Mouse (Mus musculus): Measurements from ENCODE around the gene Gm17949.

Gene Gm17949

DNA sequence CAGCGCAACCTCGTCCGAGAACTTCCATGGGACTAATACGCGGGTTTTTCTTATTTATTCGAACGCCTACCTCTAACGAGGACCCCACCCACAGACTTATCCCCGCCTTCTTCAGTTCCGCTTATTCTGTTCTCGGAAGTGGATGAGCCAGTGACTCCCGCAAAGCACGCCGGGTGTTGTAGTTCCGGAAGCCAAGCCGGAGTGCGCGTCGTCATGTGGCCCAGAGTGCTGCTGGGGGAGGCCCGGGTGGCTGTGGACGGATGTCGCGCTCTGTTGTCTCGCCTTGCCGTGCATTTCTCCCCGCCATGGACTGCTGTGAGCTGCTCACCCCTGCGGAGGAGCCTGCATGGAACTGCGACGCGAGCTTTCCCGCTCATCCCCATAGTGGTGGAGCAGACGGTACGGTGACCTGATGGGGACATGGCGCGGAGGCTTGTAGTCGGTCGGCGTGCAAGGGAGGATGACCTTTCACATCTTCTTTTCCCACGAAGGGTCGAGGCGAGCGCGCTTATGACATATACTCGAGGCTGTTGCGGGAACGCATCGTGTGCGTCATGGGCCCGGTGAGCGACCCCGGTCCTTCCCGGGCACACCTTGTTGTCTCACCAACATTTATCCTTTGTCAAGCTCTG is 21.0 kb upstream of the Gm17949 start, which contains the start of gene Clpp:
Gene Clpp, plus strand, starts transcription at position 191 of the 632 bp plus-strand sequence.
- DNase-seq (ENCODE audit: low spot score in 2 of 2): peak; percentile 87 to 98

DNA sequence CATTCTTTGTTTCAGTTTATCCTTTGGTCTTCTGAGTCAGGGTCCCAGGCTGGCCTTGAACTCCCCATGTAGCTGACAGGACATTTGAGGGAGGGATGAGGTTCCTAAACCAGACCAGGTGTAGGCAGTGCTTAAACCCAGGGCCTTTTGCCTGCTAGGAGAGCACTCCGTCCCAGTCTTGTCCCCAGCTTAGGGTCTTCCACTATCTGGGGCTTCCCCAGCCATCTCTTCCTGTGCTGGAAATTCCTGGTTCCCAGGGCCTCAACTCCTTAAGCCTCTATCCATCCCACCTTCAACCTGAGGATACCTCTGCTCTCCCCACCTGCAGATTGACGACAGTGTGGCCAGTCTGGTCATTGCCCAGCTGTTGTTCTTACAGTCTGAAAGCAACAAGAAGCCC is 20.3 kb upstream of the Gm17949 start:
- DNase-seq (ENCODE audit: low spot score in 2 of 2): peak in 1 of 2 experiments; percentile 12

DNA sequence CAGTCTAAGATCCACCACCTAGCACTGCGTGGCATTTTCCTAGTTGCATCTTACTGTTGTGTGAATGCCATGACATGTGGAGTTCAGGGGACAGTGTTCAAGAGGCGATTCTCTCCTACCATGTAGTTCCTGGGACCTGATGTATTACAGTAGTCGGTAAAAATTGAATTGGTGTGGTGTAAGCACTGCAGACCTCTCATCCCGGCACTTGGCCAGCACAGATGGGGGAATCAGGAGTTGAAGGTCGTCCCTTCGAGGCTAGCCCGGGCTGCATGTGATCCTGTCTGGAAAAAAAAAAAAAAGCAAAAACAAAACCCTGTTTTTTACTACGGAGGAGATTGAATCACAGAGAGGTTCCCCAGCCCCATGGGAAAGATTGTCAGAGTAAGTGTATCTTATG is 16.2 kb upstream of the Gm17949 start:
- DNase-seq (ENCODE audit: low spot score in 2 of 2): no peak

DNA sequence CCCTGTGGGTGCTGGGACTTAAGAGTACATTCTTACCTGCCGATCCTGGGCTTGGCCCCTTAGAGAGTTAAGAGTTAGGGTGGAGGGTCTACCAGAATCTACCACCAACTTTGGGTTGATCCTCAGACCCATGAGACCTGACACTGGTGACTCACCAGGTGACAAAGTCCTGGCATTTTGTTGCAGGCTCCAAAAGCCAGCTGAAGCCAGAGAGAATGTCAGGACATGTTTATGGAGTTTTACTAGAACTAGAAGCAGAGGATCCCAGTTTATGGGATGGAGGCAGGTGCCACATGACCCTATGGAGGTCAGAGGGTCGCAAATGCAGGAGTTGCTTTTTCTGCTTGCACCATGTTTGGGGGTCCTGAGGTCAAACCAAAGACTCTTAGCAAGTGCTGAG is 14.8 kb upstream of the Gm17949 start:
- DNase-seq (ENCODE audit: low spot score in 2 of 2): no peak

DNA sequence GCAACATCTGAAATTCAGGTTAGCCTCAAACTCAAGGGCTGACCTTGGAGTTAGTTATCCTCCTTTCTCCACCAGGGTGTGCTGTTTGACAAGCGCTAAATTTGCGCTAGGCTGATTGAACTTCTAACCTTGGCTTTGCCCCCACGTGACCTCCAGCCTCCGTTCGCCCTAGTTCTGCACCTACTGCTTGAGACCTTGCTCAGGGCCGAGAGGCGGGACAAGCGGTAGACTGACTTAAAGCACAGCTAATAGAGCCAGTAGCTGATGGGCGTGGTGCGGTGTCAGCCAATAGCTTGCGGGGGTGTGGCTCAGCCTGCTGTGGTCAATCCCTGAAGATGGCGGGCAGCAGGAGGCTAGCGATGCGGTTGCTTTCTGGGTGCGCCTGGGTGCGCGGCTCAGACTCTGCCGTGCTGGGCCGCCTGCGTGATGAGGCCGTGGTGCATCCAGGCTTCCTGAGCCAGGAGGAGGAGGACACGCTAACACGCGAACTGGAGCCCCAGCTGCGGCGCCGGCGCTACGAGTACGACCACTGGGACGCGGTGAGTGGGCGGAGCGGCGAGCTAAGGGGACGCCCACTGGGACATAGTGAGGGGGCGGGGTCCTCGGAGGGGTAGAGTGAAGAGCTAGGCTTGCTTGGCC is 14.1 kb upstream of the Gm17949 start, which contains the start of gene Alkbh7:
Gene Alkbh7, plus strand, starts transcription at position 311 of the 639 bp plus-strand sequence.
- peak; percentile 90 to 97 for DNase-seq (ENCODE audit: low spot score in 2 of 2)

DNA sequence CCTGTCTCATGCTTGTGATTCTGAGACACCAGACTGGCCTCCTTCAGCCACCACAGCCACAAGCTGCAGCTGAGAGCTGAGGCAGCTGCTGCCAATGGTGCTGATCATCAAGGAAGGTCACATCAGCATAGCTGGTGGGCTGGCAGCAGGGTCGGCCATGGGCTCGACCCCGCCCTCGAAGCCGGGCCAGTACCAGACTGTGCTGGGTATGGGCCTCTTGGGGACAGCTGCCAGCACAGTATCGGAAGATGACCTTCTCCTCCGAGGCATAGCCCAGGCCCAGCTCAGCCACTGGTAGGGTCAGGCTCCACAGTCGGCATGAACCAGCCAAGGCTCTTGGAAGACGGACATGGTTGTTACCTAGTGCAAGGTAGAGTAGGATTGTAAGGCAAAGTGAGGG is 11.9 kb upstream of the Gm17949 start:
- DNase-seq (ENCODE audit: low spot score in 2 of 2): no peak

DNA sequence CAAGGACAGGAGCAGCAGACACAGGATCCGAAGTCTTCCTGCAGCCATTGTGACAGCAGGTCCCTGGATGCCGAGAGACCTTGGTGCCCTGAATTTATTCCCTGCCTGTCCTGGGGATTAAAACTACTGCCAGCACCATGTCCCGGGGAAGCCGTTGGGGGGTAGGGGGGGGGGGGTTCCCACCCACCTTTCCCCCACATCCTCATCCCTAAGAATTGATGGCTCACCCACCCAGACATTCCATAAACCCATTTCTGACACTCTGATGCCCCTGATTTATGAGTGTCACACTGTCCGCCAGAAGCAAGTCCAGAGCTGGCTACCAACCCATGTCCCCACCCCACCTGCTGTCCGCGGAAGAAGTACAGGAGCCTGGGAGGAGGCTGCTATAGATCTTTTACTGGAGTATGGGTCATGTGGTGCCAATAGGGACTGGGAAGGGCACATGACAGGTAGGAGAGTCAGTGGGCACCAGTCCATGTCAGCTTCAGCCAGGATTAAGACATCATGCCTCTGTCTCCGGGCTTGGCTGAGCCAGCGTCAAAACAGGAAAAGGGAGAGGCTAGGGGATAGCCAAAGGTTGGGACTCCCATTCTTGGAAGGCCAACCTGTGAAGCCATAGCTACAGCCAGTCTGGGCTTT is 11.2 kb upstream of the Gm17949 start, which contains the start of gene Pspn:
Gene Pspn, minus strand, starts transcription at position 51 of the 642 bp plus-strand sequence.
- no peak for DNase-seq (ENCODE audit: low spot score in 2 of 2)

DNA sequence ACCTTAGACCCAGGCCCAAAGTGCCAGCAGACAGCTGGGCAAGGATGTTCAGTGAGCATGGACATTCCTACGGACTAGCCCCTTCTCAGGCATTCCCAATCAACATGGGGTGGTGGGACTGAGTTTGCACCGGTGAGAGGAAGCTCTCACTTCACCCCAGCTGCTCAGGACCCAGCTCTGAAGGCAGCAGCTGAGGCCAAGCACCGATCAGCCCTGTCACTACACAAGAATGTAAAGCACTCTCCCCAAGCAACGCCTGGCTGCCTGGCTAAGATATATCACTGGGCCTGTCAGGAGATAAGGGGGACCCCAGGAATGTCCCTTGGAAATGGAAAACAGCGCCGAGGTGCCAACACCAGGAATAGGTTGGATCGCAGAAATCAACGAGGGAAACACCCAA is 10.0 kb upstream of the Gm17949 start:
- DNase-seq (ENCODE audit: low spot score in 2 of 2): no peak

DNA sequence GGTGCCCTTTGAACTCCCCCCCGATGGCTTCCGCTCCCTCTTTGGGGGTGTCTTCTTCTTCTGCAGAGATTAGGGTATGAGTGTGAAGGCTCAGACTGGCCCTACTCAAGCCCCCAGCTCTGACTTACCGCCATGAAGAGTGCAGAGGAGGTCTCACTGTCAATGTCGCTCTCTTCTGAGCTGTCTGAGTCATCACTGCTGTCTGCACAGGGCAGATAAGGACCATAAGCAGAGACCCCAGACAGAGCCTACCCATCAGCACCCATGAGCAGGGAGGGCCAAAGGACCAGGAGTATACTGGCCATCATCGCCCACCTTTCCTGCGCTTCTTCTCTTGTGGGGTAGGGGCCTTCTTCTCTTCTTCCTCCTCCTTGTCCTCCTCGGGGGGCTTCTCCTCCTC is 7.3 kb upstream of the Gm17949 start:
- DNase-seq (ENCODE audit: low spot score in 2 of 2): no peak

DNA sequence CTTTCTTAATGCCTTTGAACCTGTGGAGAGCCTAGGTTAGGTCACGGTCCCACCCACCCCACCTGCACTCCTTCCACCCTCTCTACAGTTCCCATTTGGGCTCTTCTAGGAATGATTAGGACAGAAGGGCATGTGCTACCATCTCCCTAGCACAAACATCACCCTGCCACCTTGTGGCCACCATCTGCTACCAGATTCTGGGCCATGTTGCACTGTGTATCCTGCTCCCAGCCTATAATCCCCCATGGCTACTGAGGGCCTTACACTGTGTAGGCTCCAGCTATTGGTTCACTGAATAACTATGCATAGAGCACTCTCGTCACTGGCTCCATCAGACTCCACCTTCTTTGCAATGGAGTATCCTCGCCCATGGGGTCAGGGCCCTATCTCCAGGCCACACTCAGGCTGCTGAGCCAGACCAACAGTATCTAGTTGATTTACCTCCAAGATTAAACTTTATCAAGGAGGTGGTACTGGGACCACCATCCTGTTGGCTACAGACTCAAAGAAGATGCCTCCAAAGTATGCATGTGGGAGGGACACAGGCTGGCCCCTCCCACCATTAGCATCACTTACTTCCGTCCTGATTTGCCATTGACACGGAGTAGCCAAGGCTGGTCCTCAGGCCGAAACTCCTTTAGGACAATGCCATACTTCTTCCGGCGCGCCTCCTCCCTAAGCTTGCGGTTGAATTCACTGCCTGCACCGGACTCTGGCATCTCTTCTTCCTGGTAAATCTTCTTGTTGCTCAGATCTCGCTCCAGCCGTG is 3.9 kb upstream of the Gm17949 start:
- DNase-seq (ENCODE audit: low spot score in 2 of 2): no peak

DNA sequence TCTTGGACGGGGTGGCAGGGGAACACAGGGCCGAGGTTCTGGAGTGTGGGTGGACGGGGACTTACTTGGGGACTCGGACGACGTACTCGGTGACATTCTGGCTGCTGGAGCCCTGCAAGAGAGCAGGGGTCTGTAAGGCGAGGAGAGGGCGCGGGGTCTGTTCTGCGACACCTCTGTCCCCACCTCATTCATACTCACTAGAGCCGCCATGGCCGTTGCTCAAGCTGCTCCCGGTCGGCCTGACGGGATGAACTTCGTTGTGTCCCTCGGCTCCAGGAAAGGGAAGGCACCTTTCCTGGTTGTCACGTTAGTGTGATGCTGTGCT is 396 bp upstream of the Gm17949 start:
- no peak for DNase-seq (ENCODE audit: low spot score in 2 of 2)

DNA sequence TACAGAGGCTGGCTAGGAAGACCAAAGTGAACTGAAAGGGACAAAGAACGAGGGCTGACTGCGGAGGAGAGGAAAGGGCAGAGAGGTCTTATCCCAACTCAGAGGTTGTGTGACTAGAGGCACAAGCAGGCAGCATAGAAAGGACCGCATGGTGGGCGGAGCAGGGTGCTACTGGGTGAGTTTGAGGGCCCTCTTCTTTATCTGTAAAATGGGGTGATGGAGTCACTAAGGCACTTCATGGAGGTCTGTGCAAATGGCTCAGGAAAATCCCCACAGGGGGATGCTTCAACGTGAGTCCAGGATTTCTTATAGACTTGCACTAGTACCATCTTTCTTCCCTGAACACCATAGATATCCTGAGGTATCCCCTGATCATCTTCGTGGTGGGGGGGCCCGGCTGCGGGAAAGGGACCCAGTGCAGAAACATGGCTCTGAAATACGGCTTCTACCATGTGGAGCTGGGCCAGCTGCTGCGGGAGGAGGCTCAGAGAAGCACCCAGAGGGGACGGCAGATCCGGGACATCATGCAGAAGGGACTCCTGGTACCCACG is 1.1 kb downstream of the Gm17949 start:
- DNase-seq (ENCODE audit: low spot score in 2 of 2): no peak

DNA sequence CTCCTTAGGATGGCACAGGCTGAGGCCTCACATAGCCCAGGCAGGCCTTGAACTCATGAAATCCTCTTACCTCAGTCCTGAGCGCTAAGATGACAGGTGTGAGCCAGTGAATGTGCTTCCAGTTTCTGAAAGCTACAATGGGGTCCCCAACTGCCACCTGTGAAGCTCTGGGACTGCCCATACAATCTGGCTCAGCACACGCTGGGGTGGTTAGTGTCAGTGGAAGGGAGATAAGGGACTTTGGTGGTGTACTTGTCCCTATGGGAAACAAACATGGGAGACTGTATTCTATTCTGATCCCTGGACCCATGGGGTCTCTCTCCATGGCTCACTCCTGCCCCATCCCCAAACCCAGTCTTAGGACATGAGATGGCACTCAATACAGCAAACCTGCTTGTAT is 8.4 kb downstream of the Gm17949 start:
- DNase-seq (ENCODE audit: low spot score in 2 of 2): peak in 1 of 2 experiments; percentile 47

DNA sequence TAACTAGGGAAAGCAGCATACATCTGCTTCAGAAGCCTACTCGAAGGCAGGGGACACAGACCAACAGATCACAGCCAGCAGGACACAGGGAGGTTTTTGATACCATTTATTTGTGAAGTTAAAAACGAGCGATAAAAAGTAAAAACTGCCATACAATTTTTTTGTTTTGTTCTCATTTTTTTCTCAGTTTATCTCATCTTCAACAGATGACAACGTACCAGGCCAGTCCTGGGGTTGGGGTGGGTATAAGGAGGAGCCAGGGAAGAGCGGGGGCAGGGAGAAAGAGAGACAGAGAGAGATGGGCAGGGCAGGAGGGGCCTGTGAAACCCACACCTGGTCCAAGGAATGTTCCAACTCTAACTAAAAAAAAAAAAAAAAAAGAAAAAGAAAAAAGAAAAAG is 9.7 kb downstream of the Gm17949 start:
- no peak for DNase-seq (ENCODE audit: low spot score in 2 of 2)

DNA sequence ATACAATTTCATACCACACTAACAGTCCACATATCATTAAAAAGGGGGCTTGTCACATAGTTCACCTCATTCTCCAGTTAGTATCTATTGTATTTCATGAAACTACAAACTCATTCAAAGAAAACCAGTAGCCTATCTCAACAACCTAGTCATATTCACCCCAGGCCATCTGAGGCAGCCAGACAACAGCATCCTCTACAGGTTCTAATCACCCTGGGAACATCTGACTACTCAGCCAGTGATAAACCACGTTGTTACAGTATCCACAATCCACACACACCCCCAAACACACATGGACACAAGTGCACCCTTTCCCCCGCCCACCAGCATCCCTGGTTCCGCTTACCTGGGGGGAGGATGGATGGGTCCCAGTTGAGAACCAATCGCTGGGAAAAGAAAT is 16.2 kb downstream of the Gm17949 start:
- DNase-seq (ENCODE audit: low spot score in 2 of 2): no peak

DNA sequence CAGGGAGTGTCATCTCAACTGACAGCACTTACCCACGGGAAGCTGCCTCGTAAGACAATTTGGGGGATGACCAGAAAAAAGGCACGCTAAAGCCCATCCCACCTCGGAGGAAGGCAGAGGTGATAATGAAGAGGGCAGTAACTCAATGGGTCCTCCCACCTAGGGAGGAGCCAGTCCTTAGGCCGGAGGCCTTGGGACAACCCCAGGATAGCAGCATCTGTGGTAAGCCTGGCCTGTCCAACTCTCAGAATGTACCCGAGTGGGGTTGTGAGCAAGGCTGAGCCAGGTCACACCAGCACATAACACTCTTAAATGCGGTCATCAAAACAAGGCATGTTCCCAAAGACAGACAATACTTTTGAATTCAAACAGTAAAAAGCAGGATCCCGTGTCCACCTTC is 18.4 kb downstream of the Gm17949 start:
- DNase-seq (ENCODE audit: low spot score in 2 of 2): peak; percentile 34 to 47

DNA sequence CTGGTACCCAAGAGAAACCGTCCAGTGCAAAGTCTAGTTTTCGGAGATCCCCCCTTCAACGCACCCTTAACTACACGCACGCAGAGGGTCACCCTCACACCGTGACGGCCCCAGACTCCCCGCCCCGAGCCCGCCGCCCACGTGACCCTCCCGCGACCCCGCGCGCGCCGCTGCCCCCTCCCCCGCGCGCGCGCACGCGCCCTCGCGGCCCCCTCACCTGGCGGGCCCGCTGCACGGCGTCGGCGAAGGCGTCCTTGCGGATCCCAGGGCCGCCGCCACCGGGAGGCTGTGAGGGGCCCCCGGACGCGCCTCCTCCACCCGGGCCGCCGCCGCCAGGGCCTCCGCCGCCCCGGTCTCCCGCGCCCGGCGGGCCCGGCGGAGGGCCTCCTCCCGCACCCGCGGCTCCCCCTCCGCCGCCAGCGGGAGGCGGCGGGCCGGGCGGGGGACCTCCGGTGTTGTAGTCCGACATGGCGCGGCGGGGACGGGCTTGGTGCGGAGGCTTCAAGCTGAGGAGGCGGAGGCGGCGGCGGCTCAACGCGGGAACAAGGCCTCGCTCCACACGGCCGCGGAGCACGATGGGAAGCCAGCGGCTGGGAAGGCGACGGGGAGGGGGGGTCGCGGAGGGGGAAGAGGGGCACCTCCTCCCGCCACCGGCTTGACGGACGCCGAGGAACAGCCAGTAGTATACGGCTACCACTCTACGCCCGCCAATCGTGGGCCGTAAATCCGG is 19.8 kb downstream of the Gm17949 start, which contains the start of gene Khsrp:
Gene Khsrp, minus strand, starts transcription at position 592 of the 730 bp plus-strand sequence.
- DNase-seq (ENCODE audit: low spot score in 2 of 2): peak in 1 of 2 experiments; percentile 63

DNA sequence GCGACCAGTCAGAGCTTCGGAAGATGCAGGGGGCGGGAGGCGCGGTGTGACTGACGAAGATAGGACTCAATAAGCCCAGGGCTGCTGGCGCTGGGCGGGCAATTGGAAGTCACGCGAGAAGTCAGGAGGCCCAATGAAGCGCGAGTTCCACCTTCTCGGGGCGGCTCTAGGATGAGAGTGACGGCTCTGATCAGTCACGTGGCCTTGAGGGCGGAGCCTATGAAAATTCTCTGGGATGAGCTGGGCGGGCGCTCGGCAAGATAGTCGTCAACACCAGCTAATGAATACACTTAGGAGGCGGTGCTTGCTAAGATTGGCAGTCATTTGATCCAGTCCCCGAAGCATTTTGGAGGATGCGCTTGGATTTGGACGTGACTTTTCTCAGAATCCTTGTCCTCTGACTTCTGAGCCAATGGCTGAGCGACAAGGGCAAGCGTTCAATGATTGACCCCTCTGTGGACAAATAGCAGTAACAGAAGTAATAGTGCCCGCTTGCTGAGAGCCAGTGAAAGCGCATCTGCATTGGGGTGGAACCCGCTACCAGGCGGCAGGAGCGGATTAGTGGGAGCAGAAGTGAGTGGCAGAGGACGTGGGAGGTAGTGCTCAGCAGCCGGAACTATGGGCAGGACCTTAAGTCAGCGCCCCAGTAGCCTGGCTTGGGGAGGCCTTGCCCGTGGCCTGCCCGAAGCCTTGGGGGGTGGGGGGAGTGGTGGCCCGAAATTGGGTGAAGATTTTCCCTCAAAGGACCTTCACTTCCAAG is 20.6 kb downstream of the Gm17949 start:
- peak; percentile 98 to 100 for DNase-seq (ENCODE audit: low spot score in 2 of 2)

DNA sequence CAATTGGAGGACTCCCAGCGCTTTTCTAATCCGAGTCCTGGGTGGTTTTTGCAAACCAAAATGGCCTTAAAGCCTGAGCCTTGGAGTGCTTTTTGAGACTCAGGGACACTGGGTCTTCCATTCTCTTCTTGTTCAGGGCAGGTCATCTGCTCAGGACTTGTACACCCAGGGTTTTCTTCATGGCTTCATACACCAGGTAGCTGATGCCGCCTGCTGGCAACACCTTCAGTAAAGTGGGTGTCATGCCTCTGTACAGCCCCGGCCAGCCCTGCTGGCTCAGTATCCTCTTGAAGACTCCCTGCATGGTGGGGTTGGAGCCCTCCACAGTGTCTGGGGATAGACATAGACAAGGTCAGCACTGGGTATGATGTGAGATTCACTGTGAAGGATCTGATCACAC is 21.6 kb downstream of the Gm17949 start:
- no peak for DNase-seq (ENCODE audit: low spot score in 2 of 2)

DNA sequence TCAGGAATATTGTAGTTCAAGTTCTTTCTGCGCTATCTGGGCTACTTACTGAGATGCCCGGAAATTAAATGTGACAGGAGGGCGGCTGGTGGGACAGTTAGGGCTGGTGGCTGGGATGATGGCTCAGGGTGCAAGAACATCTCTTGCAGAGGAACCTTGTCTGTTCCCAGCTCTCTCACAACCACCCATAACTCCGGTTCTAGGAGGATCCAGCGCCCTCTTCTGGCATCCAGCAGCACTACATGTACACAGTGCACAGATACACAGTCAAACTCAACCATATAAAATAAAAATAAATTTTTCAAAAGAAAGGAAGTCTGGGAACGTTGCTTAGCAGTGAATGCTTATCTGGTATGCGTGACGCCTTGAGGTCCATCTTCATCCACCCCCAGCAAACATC is 27.7 kb downstream of the Gm17949 start:
- DNase-seq (ENCODE audit: low spot score in 2 of 2): no peak

DNA sequence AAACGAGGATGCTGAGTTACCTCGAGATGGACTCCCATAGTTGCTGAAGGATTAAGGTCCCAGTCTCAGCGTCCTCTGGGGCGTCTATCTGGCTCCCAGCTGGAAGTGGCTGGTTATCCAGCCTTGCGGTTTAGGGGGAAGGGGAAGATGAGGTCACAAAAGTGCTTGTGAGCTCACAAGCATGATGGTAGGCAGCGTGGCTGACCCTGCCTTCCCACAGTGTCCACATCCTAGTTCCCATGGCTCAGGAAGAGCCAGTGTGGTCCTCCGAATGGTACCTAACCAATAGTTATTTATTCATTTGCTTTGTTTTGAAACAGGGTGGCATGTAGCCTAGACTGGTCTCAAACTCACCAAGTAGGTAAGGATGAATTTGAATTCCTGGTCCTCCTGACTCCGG is 30.3 kb downstream of the Gm17949 start, which contains the start of gene Slc25a41:
Gene Slc25a41, minus strand, starts transcription at position 101 of the 400 bp plus-strand sequence.
- no peak for DNase-seq (ENCODE audit: low spot score in 2 of 2)
